ENCODE assay signal across 9 mouse cellular contexts in genomic region chr9:119483554-119484353, GRCm38 (mm10). TPM values are rescaled to one million over a fixed set of nuclear protein-coding genes. Genes with fewer than 3 reads are reported as not detected.
DNase-seq lines count a peak whose midpoint lies in the region; ATAC-seq and TF ChIP-seq lines count a peak whose summit lies in the region.
"Had no signal": no experiment of that assay in that cellular context is flagged by ENCODE, and none has a peak within 500 bp of the region (broad histone marks: within the 10 kb centered on the region; RNA-seq: fewer than 3 reads in every experiment).

No protein-coding gene starts in this region.

- H3K36me3 ChIP-seq in heart, embryonic 11.5 days (ENCODE audit: control insufficient read depth, insufficient read depth, low read length) = peaks cover 3% of the 10 kb centered on the region; the same call in 1 of the 2 replicates
- no peaks in the 10 kb centered on the region for H3K36me3 ChIP-seq in kidney, postnatal 0 days (ENCODE audit: insufficient read depth, low read length)

- H3K4me1 ChIP-seq in heart, embryonic 11.5 days (ENCODE audit: control insufficient read depth, insufficient read depth, low read length) = peaks cover 9% of the 10 kb centered on the region; the same call in 1 of the 2 replicates
- 0 out of 2 replicates have a peak, but pooled peaks cover 3% of the 10 kb centered on the region for H3K4me1 ChIP-seq in kidney, postnatal 0 days (replicated peaks; ENCODE audit: insufficient read depth, low read length)

- DNase-seq in heart, adult 18-20 months = peak; percentile 53 to 76
- DNase-seq in adrenal gland, postnatal 36 days = peak; percentile 31 to 48
- peak; percentile 40 to 64 for DNase-seq in gastrocnemius, postnatal 36 days
- DNase-seq in kidney, postnatal 0 days (ENCODE audit: low spot score) = no peak
- DNase-seq in layer of hippocampus, adult 2 months (ENCODE audit: low spot score in 2 of 2) = no peak
- DNase-seq in testis, postnatal 10 days (ENCODE audit: low spot score) = no peak
- DNase-seq in lung, adult 18-20 months = no peak
- DNase-seq: lung, postnatal 36 days had no signal

- TF ChIP-seq CTCF in kidney, postnatal 0 days (IDR thresholded peaks at IDR 0.05; ENCODE audit: low read depth) = no peak
- TF ChIP-seq CTCF in layer of hippocampus, adult 2 months (conservative IDR thresholded peaks at IDR 0.05) = no peak

- WGBS in heart, embryonic 11.5 days (ENCODE audit: insufficient replicate concordance) = 56% methylated on average over 23 of the region's 23 CpGs
- WGBS in kidney, postnatal 0 days = 32% methylated on average over 23 of the region's 23 CpGs

- H3K27me3 ChIP-seq in heart, embryonic 11.5 days (ENCODE audit: control insufficient read depth, insufficient read depth, low read length) = peaks cover 6% of the 10 kb centered on the region; the same call in 1 of the 2 replicates
- no peaks in the 10 kb centered on the region for H3K27me3 ChIP-seq in kidney, postnatal 0 days (ENCODE audit: insufficient read depth, low read length)

- H3K4me2 ChIP-seq in heart, embryonic 11.5 days = no peak overlapping the region
- H3K4me2 ChIP-seq in kidney, postnatal 0 days (ENCODE audit: low read length) = no peak overlapping the region

- ATAC-seq in heart, embryonic 11.5 days (replicated peaks; ENCODE audit: insufficient number of reproducible peaks, low FRiP score, low TSS enrichment) = no peak
- 0 out of 2 replicates have a peak, but pooled peaks have one; percentile 35 for ATAC-seq in kidney, postnatal 0 days (replicated peaks; ENCODE audit: low FRiP score, low read depth)

- no peaks in the 10 kb centered on the region for H3K9me3 ChIP-seq in heart, embryonic 11.5 days (replicated peaks; ENCODE audit: control insufficient read depth, low read length)
- H3K9me3 ChIP-seq in kidney, postnatal 0 days (replicated peaks; ENCODE audit: low read length) = no peaks in the 10 kb centered on the region

- H3K27ac ChIP-seq in heart, embryonic 11.5 days (ENCODE audit: low read depth, low read length) = no peak overlapping the region
- H3K27ac ChIP-seq in kidney, postnatal 0 days = no peak overlapping the region
- no peak overlapping the region for H3K27ac ChIP-seq in layer of hippocampus, adult 2 months

- intact Hi-C loops in gastrocnemius, postnatal 36 days (cut with DNase I) = no loop called here

- H3K9ac ChIP-seq in heart, embryonic 11.5 days (ENCODE audit: low read depth, low read length) = no peak overlapping the region
- H3K9ac ChIP-seq in kidney, postnatal 0 days (ENCODE audit: low read depth, low read length) = no peak overlapping the region

- no peak overlapping the region for H3K4me3 ChIP-seq in heart, embryonic 11.5 days (ENCODE audit: low read depth, low read length)
- H3K4me3 ChIP-seq in kidney, postnatal 0 days (replicated peaks; ENCODE audit: low read depth, low read length) = no peak overlapping the region
- H3K4me3 ChIP-seq in layer of hippocampus, adult 2 months = no peak overlapping the region

RNA-seq across cellular contexts. Expression of gene Exog, which starts 39.0 kb away (rescaled TPM):
- 1 to 10 TPM; 2.7 to 4.0 TPM for total RNA-seq in heart, adult 18-20 months (2021)
- polyA plus RNA-seq in heart, embryonic 11.5 days (2014; fragmentation: Nextera tagmentation; extraction: Ambion mirVana) = 19.4 and 20.2 TPM in 2 replicates
- total RNA-seq in adrenal gland, postnatal 36 days (2021) = 1 to 10 TPM; 3.3 to 4.7 TPM
- 1 to 10 TPM; 1.2 to 1.4 TPM for total RNA-seq in gastrocnemius, postnatal 36 days (2021)
- 11.2 and 13.9 TPM in 2 replicates for polyA plus RNA-seq in kidney, postnatal 0 days (2015; fragmentation: Nextera tagmentation; extraction: Ambion mirVana)
- 10 to 100 TPM; 17.1 to 19.1 TPM for total RNA-seq in layer of hippocampus, adult 2 months (2021)

Comparison
In these comparisons a context has a peak if more than half of its experiments do, and no peak if none do; other contexts are left out.
1. DNase-seq: peak in heart, adult 18-20 months (2 of 2), adrenal gland, postnatal 36 days (2 of 2) and gastrocnemius, postnatal 36 days (2 of 2); none in kidney, postnatal 0 days (single experiment), layer of hippocampus, adult 2 months (0 of 2), testis, postnatal 10 days (single experiment) and lung, adult 18-20 months (0 of 2).